Mouse (Mus musculus) heart, embryonic 16.5 days (tissue): ENCODE data around the gene Tgoln1. TPM values are rescaled to one million over a fixed set of nuclear protein-coding genes. Genes with fewer than 3 reads are reported as not detected.

Experiments
- ATAC-seq: fragments of 200-750 bp; cut with Nextera tagmentation; replicated peaks from 2 replicates; pipeline ENCODE4 v1.8.0; 2017; ENCODE audit warnings: moderate number of reproducible peaks; ENCODE audit not compliant: insufficient read depth, low FRiP score; ENCODE audit errors: extremely low read depth
- H3K27ac ChIP-seq: fragments of 300-500 bp; sonication (generic); 2 replicates; pipeline ENCODE4 v1.5.1; 2014; ENCODE audit warnings: mild to moderate bottlenecking, low read length, control low read depth, moderate library complexity
- H3K27me3 ChIP-seq: fragments of 300-500 bp; sonication (generic); 2 replicates; pipeline ENCODE4 v1.6.1; 2014; ENCODE audit warnings: low read length, mixed read lengths; ENCODE audit not compliant: control insufficient read depth, insufficient read depth
- H3K36me3 ChIP-seq: fragments of 300-500 bp; sonication (generic); 2 replicates; pipeline ENCODE4 v1.6.1; 2014; ENCODE audit not compliant: control insufficient read depth, insufficient read depth
- H3K4me1 ChIP-seq: fragments of 300-500 bp; sonication (generic); 2 replicates; pipeline ENCODE4 v1.6.1; 2014; ENCODE audit warnings: low read length, mixed read lengths; ENCODE audit not compliant: control insufficient read depth, insufficient read depth
- H3K4me2 ChIP-seq: fragments of 300-500 bp; sonication (generic); 2 replicates; pipeline ENCODE4 v1.6.1; 2014; ENCODE audit warnings: low read depth, mild to moderate bottlenecking, control low read depth, low read length
- H3K4me3 ChIP-seq: fragments of 300-500 bp; sonication (generic); 2 replicates; pipeline ENCODE4 v1.5.1; 2014; ENCODE audit warnings: mild to moderate bottlenecking, control low read depth, low read length
- H3K9ac ChIP-seq: fragments of 300-500 bp; sonication (generic); 2 replicates; pipeline ENCODE4 v1.6.1; 2014; ENCODE audit warnings: low read length, control low read depth
- H3K9me3 ChIP-seq: fragments of 300-500 bp; sonication (generic); replicated peaks from 2 replicates; pipeline ENCODE4 v1.6.1; 2016; ENCODE audit warnings: low read length; ENCODE audit not compliant: control insufficient read depth
- WGBS: fragments of 180-500 bp; shearing (Covaris S2); extraction: QIAGEN DNeasy Blood & Tissue Kit; methylation state at CpG from one replicate; pipeline ENCODE4 v1.1.7; 2014; 5-methylcytosine and 5-hydroxymethylcytosine counted together
- polyA plus RNA-seq: library from polyadenylated mRNA; unstranded; fragments of >200 nt; fragmentation: Nextera tagmentation; extraction: Ambion mirVana; gene quantifications from 2 replicates; pipeline ENCODE4 v1.2.1, GENCODE M21; 2015

Gene Tgoln1
- polyA plus RNA-seq, 1 experiment from 2014 or later = 26.2 TPM

- H3K4me2 ChIP-seq = peak overlapping the region; percentile 46
- ATAC-seq = peak; percentile 75
Measured at GRCm38 (mm10) chr6:72635760-72636431, 19.1 kb upstream of the Tgoln1 start.

GRCm38 (mm10) chr6:72634311-72634710, 17.5 kb upstream of the Tgoln1 start:
- WGBS = 68% methylated on average over 10 of the region's 10 CpGs
- H3K4me1 ChIP-seq = 0 out of 2 replicates have a peak, but pooled peaks cover 4% of the 10 kb centered on the region
- no peak for ATAC-seq
- H3K9ac ChIP-seq = no peak overlapping the region
- H3K27me3 ChIP-seq = no peaks in the 10 kb centered on the region
- H3K9me3 ChIP-seq = no peaks in the 10 kb centered on the region
- H3K36me3 ChIP-seq = peaks cover 6% of the 10 kb centered on the region; the same call in 1 of the 2 replicates
- no peak overlapping the region for H3K4me3 ChIP-seq
- H3K4me2 ChIP-seq = no peak overlapping the region
- H3K27ac ChIP-seq = no peak overlapping the region

More at GRCm38 (mm10) chr6:72635760-72636431, 19.1 kb upstream of the Tgoln1 start:
- Histone ChIP-seq H3K9me3 (no peaks in the 10 kb centered on the region), H3K4me1 (0 out of 2 replicates have a peak, but pooled peaks cover 4% of the 10 kb centered on the region), H3K36me3 (0 out of 2 replicates have a peak, but pooled peaks cover 2% of the 10 kb centered on the region), H3K4me3 (no peak overlapping the region), H3K9ac (peak overlapping the region; percentile 57; the same call in 1 of the 2 replicates), H3K27ac (no peak overlapping the region), H3K27me3 (no peaks in the 10 kb centered on the region)
- 42% methylated on average over 12 of the region's 12 CpGs for WGBS

- no peak overlapping the region for H3K27ac ChIP-seq
- 74% methylated on average over 6 of the region's 6 CpGs for WGBS
- no peak overlapping the region for H3K4me2 ChIP-seq
- no peak overlapping the region for H3K4me3 ChIP-seq
- no peak for ATAC-seq
- H3K9ac ChIP-seq = no peak overlapping the region
- 0 out of 2 replicates have a peak, but pooled peaks cover 4% of the 10 kb centered on the region for H3K4me1 ChIP-seq
- no peaks in the 10 kb centered on the region for H3K9me3 ChIP-seq
- peaks cover 9% of the 10 kb centered on the region for H3K36me3 ChIP-seq
- H3K27me3 ChIP-seq = no peaks in the 10 kb centered on the region
Measured at GRCm38 (mm10) chr6:72631700-72632099, 14.9 kb upstream of the Tgoln1 start.

DNA sequence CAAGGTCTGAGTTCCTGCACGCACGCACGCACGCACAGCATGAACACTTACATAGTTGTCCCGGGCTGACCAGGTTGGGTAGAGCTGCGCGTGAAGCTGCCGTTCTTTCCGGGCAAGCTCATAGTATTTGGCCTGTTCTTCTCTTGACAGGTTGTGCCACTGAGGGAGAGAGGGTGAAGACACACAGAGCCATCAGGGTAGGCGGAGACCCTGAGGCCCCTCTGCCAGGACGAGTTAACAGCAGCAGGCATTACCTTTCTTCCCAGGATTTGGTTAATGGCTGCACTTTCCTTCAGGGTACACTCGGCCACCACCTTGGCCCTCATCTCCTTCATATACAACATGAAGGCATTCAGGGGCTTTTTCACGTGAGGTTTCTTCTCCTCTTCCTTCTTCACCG, 14.2 kb upstream of the Tgoln1 start:
- WGBS = 89% methylated on average over 14 of the region's 14 CpGs
- Histone ChIP-seq H3K4me2 (no peak overlapping the region), H3K27me3 (no peaks in the 10 kb centered on the region), H3K9me3 (no peaks in the 10 kb centered on the region), H3K4me3 (no peak overlapping the region), H3K9ac (no peak overlapping the region), H3K27ac (no peak overlapping the region), H3K36me3 (peaks cover 9% of the 10 kb centered on the region), H3K4me1 (no peaks in the 10 kb centered on the region)
- no peak for ATAC-seq

DNA sequence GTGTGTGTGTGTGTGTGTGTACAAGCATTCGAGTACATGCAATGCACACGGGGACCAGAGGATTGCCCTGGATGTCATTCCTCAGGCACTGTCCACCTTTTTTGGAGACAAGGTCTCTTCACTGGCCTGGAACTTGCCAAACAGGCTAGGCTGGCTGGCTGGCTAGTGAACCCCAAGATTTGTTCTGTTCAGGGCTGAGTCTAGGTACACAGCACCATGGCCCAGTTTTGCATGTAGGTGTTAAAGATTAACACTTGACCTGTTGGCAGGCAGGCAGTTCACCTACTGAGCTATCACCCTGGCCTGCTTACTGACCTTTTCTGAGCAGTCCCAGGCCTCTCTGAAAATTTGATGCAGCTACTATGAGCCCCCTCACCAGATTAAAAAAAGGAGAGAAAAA, 13.6 kb upstream of the Tgoln1 start:
- Histone ChIP-seq H3K9ac (no peak overlapping the region), H3K4me2 (no peak overlapping the region), H3K4me1 (no peaks in the 10 kb centered on the region), H3K27me3 (no peaks in the 10 kb centered on the region), H3K27ac (no peak overlapping the region), H3K4me3 (no peak overlapping the region), H3K36me3 (peaks cover 9% of the 10 kb centered on the region), H3K9me3 (no peaks in the 10 kb centered on the region)
- no peak for ATAC-seq
- 82% methylated on average over 2 of the region's 2 CpGs for WGBS

GRCm38 (mm10) chr6:72627276-72627675, 10.5 kb upstream of the Tgoln1 start:
- Histone ChIP-seq H3K36me3 (peaks cover 9% of the 10 kb centered on the region), H3K9ac (no peak overlapping the region), H3K9me3 (no peaks in the 10 kb centered on the region), H3K27ac (no peak overlapping the region), H3K27me3 (no peaks in the 10 kb centered on the region), H3K4me1 (no peaks in the 10 kb centered on the region), H3K4me3 (no peak overlapping the region), H3K4me2 (no peak overlapping the region)
- WGBS = 91% methylated on average over 16 of the region's 16 CpGs
- ATAC-seq = no peak

DNA sequence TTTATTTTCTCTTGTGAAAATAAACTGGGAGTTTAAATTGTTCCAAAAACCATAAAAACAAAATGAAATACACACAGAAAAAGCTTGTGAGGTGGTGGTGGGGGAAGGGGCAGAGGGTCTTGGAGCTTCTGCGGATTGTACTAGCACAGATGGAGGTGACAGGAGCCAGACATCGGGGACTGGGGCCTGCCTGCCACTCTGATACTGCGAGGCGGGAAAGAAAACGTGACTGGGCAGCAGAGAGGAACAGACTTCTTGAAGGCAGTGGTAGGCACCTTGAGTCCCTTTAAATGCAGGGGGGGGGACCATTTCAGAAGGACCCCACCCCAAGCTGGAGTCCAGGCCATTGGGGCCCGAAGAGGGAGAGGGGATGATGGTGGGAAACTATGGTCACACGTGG, 9.6 kb upstream of the Tgoln1 start:
- Histone ChIP-seq H3K36me3 (peaks cover 9% of the 10 kb centered on the region), H3K4me2 (no peak overlapping the region), H3K27ac (no peak overlapping the region), H3K27me3 (no peaks in the 10 kb centered on the region), H3K9ac (no peak overlapping the region), H3K4me3 (no peak overlapping the region), H3K9me3 (no peaks in the 10 kb centered on the region), H3K4me1 (no peaks in the 10 kb centered on the region)
- ATAC-seq = no peak
- 76% methylated on average over 7 of the region's 7 CpGs for WGBS

DNA sequence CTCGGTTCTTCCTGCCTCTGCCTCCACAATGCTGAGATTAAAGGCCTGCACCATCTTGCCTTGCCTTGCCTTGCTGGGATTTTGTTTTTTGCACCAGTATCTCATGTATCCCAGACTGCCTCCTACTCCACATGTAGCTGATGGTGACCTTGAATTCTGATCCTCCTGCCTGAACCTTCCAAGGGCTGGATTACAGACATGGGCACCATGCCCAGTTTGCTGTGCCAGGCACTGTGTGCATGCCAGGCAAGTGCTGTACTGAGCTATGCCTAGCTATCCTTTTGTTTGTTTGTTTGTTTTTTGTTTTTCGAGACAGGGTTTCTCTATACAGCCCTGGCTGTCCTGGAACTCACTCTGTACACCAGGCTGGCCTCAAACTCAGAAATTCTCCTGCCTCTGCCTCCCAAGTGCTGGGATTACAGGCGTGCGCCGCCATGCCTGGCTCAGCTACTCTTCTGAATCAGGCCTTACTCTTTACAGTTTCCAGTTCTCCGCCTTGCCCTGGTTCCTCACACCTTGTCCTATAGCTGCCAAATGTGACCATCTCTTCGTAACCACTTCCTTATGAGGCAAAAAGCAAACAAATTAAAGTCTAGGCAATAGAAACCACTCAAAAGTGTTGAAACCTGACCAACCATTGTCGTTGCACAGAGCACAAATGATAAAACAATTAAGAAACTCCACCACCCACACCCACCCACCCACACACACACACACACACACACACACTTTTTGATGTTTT, 7.0 kb upstream of the Tgoln1 start:
- Histone ChIP-seq H3K27me3 (no peaks in the 10 kb centered on the region), H3K9ac (no peak overlapping the region), H3K9me3 (no peaks in the 10 kb centered on the region), H3K4me2 (no peak overlapping the region), H3K36me3 (peaks cover 2% of the 10 kb centered on the region; the same call in 1 of the 2 replicates), H3K4me3 (no peak overlapping the region), H3K4me1 (no peaks in the 10 kb centered on the region), H3K27ac (no peak overlapping the region)
- ATAC-seq = no peak
- WGBS = 87% methylated on average over 8 of the region's 8 CpGs

- Histone ChIP-seq H3K27me3 (no peaks in the 10 kb centered on the region), H3K9me3 (no peaks in the 10 kb centered on the region), H3K4me1 (no peaks in the 10 kb centered on the region), H3K4me2 (no peak overlapping the region), H3K36me3 (no peaks in the 10 kb centered on the region), H3K4me3 (no peak overlapping the region), H3K27ac (no peak overlapping the region), H3K9ac (no peak overlapping the region)
- no peak for ATAC-seq
- WGBS = 37% methylated on average over 3 of the region's 3 CpGs
Measured at GRCm38 (mm10) chr6:72622917-72623316, 6.1 kb upstream of the Tgoln1 start.
